Mouse (Mus musculus) kidney, postnatal 14 days (tissue): ENCODE measurements at regions not wholly inside any gene's neighbourhood (a gene's known extent, or its start where the extent isn't known, plus 50 kb on each side); places are given as distances from the start of the nearest gene placed in this dataset.

Source experiments
- DNase-seq: peaks from one replicate; pipeline ENCODE4 v3.0.0; 2022; ENCODE audit warnings: mixed read lengths

- no peak for DNase-seq
Observed at GRCm38 (mm10) chr13:10741391-10741790, 380.7 kb upstream of the Chrm3 start.

- no peak for DNase-seq
Observed at GRCm38 (mm10) chr13:10725745-10726171, 365.1 kb upstream of the Chrm3 start.

- DNase-seq: no peak
Observed at GRCm38 (mm10) chr13:10725335-10725734, 364.7 kb upstream of the Chrm3 start.

- DNase-seq: no peak
Observed at GRCm38 (mm10) chr13:10720639-10721038, 360.0 kb upstream of the Chrm3 start.

GRCm38 (mm10) chr13:10711451-10711850 is 350.8 kb upstream of the Chrm3 start:
- DNase-seq: no peak

GRCm38 (mm10) chr13:10710909-10711308 is 350.3 kb upstream of the Chrm3 start:
- DNase-seq: no peak

GRCm38 (mm10) chr13:10697146-10697545 is 336.5 kb upstream of the Chrm3 start:
- no peak for DNase-seq

GRCm38 (mm10) chr13:10696181-10696977 is 335.7 kb upstream of the Chrm3 start:
- peak; percentile 89 for DNase-seq

- no peak for DNase-seq
Observed at GRCm38 (mm10) chr13:10691307-10691706, 330.7 kb upstream of the Chrm3 start.

GRCm38 (mm10) chr13:10687379-10687778 is 326.7 kb upstream of the Chrm3 start:
- DNase-seq: no peak

GRCm38 (mm10) chr13:10654086-10654422 is 293.4 kb upstream of the Chrm3 start:
- DNase-seq: peak; percentile 8

- peak; percentile 2 for DNase-seq
Observed at GRCm38 (mm10) chr13:10653376-10654085, 292.9 kb upstream of the Chrm3 start.

GRCm38 (mm10) chr13:10636859-10637258 is 276.2 kb upstream of the Chrm3 start:
- peak; percentile 1 for DNase-seq

GRCm38 (mm10) chr13:10630467-10630866 is 269.8 kb upstream of the Chrm3 start:
- DNase-seq: no peak

- no peak for DNase-seq
Observed at GRCm38 (mm10) chr13:10619661-10620060, 259.0 kb upstream of the Chrm3 start.

GRCm38 (mm10) chr13:10618421-10618954 is 257.8 kb upstream of the Chrm3 start:
- no peak for DNase-seq

- no peak for DNase-seq
Observed at GRCm38 (mm10) chr13:10574951-10575350, 214.3 kb upstream of the Chrm3 start.

- no peak for DNase-seq
Observed at GRCm38 (mm10) chr13:10566825-10567224, 206.2 kb upstream of the Chrm3 start.

- no peak for DNase-seq
Observed at GRCm38 (mm10) chr13:10557559-10557958, 196.9 kb upstream of the Chrm3 start.

- no peak for DNase-seq
Observed at GRCm38 (mm10) chr13:10554595-10554994, 193.9 kb upstream of the Chrm3 start.

GRCm38 (mm10) chr13:10542723-10543122 is 182.1 kb upstream of the Chrm3 start:
- DNase-seq: no peak

- no peak for DNase-seq
Observed at GRCm38 (mm10) chr13:10540197-10540940, 179.7 kb upstream of the Chrm3 start.

- DNase-seq: no peak
Observed at GRCm38 (mm10) chr13:10538927-10539326, 178.3 kb upstream of the Chrm3 start.
